Mouse (Mus musculus): ENCODE data around the gene Cyb5r1.
A peak's percentile ranks its signal among the peaks of the same experiment; 100 is the strongest.

DNA sequence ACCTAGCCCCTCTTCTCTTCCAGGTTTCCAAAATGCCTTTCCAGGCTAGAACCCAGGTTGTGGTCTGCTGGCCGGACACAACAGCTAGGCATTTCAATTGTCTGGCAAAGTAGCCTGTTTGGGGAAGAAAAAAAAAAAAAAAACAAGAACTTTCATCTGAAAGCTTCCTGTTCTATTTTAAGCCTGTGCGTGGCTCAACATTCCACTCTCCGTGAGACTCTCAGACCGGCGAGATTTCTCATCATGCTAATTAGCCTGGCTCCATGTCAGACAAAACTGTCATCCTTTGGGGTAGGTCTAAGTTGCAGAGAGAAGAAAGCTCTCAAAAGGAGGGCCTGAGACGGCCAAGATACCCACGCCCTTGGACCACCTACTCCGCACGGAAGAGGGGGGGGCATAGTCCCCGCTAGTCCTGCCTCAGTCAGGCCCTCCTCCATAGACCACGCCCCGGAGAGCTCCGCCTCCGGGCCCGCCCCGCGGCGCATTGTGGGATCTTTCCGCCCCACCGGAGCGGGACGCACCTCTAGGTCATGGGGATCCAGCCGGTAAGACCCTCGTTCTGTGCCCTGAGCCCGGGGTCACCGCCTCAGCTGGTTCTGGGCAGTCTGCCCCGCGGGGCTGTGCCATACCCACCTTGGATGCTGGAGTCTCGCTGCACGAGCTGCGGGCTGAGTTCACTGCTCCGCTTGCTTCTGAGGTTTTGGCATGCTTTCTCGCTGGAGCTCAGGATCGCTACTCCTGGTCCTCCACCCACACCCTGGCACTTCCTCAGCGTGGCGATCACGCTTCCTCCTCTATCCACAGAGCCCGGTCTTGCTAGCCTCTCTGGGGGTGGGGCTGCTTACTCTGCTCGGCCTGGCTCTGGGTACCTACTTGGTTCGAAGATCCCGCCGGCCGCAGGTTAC is at the start of gene Cyb5r1:
- TF ChIP-seq POLR2A (IDR thresholded peaks at IDR 0.05; ENCODE audit: low read depth, low read length) (peak; percentile 86), CTCF (conservative IDR thresholded peaks at IDR 0.05 in 1 of 2, IDR thresholded peaks at IDR 0.05 in 1 of 2; ENCODE audit: low read depth in 2 of 2, low read length in 2 of 2) (no peak), CHD1 (IDR thresholded peaks at IDR 0.05; ENCODE audit: low read depth, low read length) (no peak), MAFK (IDR thresholded peaks at IDR 0.05; ENCODE audit: insufficient replicate concordance, low read length) (no peak), NRF1 (IDR thresholded peaks at IDR 0.05; ENCODE audit: low read depth, low read length) (no peak), SIN3A (IDR thresholded peaks at IDR 0.05; ENCODE audit: low read length) (no peak; the same call in none of the 2 replicates)
